Mouse (Mus musculus): ENCODE measurements at regions not wholly inside any gene's neighbourhood (a gene's known extent, or its start where the extent isn't known, plus 50 kb on each side); places are given as distances from the start of the nearest gene placed in this dataset.

- TF ChIP-seq POLR2A (IDR thresholded peaks at IDR 0.05; ENCODE audit: low read depth, low read length): no peak
- TF ChIP-seq CTCF (IDR thresholded peaks at IDR 0.05; ENCODE audit: borderline replicate concordance, insufficient read depth, low read length): no peak
These were observed 312.1 kb upstream of the Rora start for GRCm38 (mm10) chr9:68341511-68341910.

Data from embryonic fibroblast, embryonic 13.5 days (primary cell).